Mouse (Mus musculus) liver, embryonic 14.5 days (tissue): ENCODE data around the gene Fam84b.

Source experiments
- CTCF ChIP-seq: IDR thresholded peaks from 2 replicates; pipeline ENCODE4 v1.5.1; 2016; ENCODE audit warnings: antibody characterized with exemption, low read depth, control low read depth
- EP300 ChIP-seq: IDR thresholded peaks from 2 replicates; pipeline ENCODE4 v1.6.1; 2016; ENCODE audit warnings: antibody characterized with exemption, low read depth

DNA sequence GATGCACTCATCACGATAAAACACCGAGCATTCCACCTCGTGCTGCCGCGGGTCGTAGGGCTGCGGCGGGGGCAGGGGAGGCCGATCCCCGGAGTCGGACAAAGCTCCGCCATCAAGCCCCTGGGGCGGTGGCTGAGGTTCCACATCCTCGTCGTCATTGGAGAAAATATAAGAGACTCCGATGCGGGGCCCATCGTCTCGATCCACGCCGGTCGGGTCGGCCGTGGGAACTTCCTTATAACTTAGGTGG, 30.0 kb downstream of the Fam84b start:
- no peak for TF ChIP-seq CTCF
- TF ChIP-seq EP300: no peak
